Mouse (Mus musculus) induced T-regulatory cell, adult 2 months (primary cell): ENCODE data around the gene Ormdl2.

Experiments used
- DNase-seq: peaks from one replicate; pipeline ENCODE4 v3.0.0-alpha.2; 2012; ENCODE audit warnings: low read depth

Ormdl2 gene

GRCm38 (mm10) chr10:128803771-128804270 is 17.6 kb downstream of the Ormdl2 start, which contains the start of gene Dnajc14:
Gene Dnajc14, plus strand, starts transcription at chr10:128804062.
- DNase-seq = no peak

GRCm38 (mm10) chr10:128803361-128803760 is 18.1 kb downstream of the Ormdl2 start:
- no peak for DNase-seq

GRCm38 (mm10) chr10:128802956-128803355 is 18.5 kb downstream of the Ormdl2 start:
- no peak for DNase-seq

GRCm38 (mm10) chr10:128801981-128802495 is 19.4 kb downstream of the Ormdl2 start:
- DNase-seq = no peak

- DNase-seq = no peak
These were observed 22.8 kb downstream of the Ormdl2 start for GRCm38 (mm10) chr10:128798676-128799075.

- DNase-seq = no peak
These were observed 25.9 kb downstream of the Ormdl2 start for GRCm38 (mm10) chr10:128795581-128795980.

- DNase-seq = no peak
These were observed 27.1 kb downstream of the Ormdl2 start for GRCm38 (mm10) chr10:128794391-128794790.

- no peak for DNase-seq
These were observed 28.2 kb downstream of the Ormdl2 start for GRCm38 (mm10) chr10:128793258-128793657.

GRCm38 (mm10) chr10:128792041-128792440 is 29.4 kb downstream of the Ormdl2 start:
- peak; percentile 23 for DNase-seq

- DNase-seq = no peak
These were observed 30.9 kb downstream of the Ormdl2 start, which contains the start of gene Mmp19 for GRCm38 (mm10) chr10:128790398-128791124. Gene Mmp19, plus strand, starts transcription at chr10:128790910.

GRCm38 (mm10) chr10:128780200-128780599 is 41.2 kb downstream of the Ormdl2 start:
- DNase-seq = no peak

- DNase-seq = peak; percentile 64
These were observed 42.2 kb downstream of the Ormdl2 start for GRCm38 (mm10) chr10:128779011-128779795.

GRCm38 (mm10) chr10:128778441-128778840 is 43.0 kb downstream of the Ormdl2 start:
- DNase-seq = no peak

GRCm38 (mm10) chr10:128773685-128774084 is 47.8 kb downstream of the Ormdl2 start:
- peak; percentile 46 for DNase-seq

- DNase-seq = peak; percentile 46
These were observed 48.5 kb downstream of the Ormdl2 start for GRCm38 (mm10) chr10:128772895-128773294.
